Mouse (Mus musculus) left cerebral cortex, adult 2 months (tissue): ENCODE data around the gene Stt3a. TPM values are rescaled to one million over a fixed set of nuclear protein-coding genes. Genes with fewer than 3 reads are reported as not detected.

ENCODE experiments used
- DNase-seq, 2 experiments: peaks; one replicate each; pipeline ENCODE4 v3.0.0; 2021 to 2022; ENCODE audit warnings: low spot score in 2 of 2, mixed read lengths in 1 of 2; ENCODE audit errors: extremely low spot score in 1 of 2
- H3K27ac ChIP-seq: fragments of 200-600 bp; 2 replicates; pipeline ENCODE4 v1.8.1; 2022
- H3K4me3 ChIP-seq: fragments of 200-600 bp; 2 replicates; pipeline ENCODE4 v1.8.1; 2022
- CTCF ChIP-seq: fragments of 200-600 bp; IDR thresholded peaks from 2 replicates; pipeline ENCODE4 v1.8.1; 2022; ENCODE audit warnings: antibody characterized with exemption, mild to moderate bottlenecking, moderate library complexity
- intact Hi-C: fragments of 180-260 bp; cut with DNase I; formaldehyde crosslinking; loops from one replicate; pipeline ENCODE4 v1.15.1; 2025
- total RNA-seq, 2 experiments: library from RNA; stranded (reverse); gene quantifications; 2 replicates each; pipeline ENCODE4 v1.2.3; 2021

Stt3a gene
- total RNA-seq, 2 experiments from 2014 or later: 70.3 to 77.2 TPM

GRCm38 (mm10) chr9:36795556-36795955, 28.1 kb upstream of the Stt3a start:
- intact Hi-C loops: loop anchor here (5.0 kb wide), 1 partner anchor 77 kb away; no protein-coding TSS in a partner anchor
- H3K4me3 ChIP-seq: no peak overlapping the region
- DNase-seq: no peak
- H3K27ac ChIP-seq: no peak overlapping the region
- TF ChIP-seq CTCF: no peak

- DNase-seq: no peak
- no peak for TF ChIP-seq CTCF
- intact Hi-C loops: no loop called here
- no peak overlapping the region for H3K27ac ChIP-seq
- H3K4me3 ChIP-seq: no peak overlapping the region
These were observed 27.0 kb upstream of the Stt3a start for GRCm38 (mm10) chr9:36794487-36794886.

- DNase-seq: no peak
These were observed 24.7 kb upstream of the Stt3a start for GRCm38 (mm10) chr9:36792191-36792590.

DNA sequence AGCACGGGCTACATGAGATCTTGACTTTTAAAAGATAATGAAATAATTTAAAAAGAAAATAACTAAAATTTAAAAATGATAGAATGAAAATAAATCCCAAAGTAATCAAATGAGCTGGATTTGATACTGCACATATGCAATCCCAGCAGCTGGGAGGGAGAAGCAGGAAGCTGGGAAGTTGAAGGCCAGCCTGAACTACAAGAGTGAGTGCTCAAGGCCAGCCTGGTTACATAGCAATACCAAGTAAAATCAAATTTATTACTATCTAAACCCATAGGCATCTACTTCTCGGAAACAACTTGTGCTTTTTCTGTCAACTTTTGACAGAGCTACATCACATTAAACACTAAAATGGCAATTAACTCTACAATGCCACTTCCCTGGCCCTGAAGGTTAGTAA, 16.4 kb upstream of the Stt3a start:
- intact Hi-C loops: loop anchor here (1.0 to 5.0 kb wide), 2 partner anchors 36 to 78 kb away; no protein-coding TSS in a partner anchor
- TF ChIP-seq CTCF: no peak
- DNase-seq: no peak
- Histone ChIP-seq H3K27ac (no peak overlapping the region), H3K4me3 (no peak overlapping the region)

More at GRCm38 (mm10) chr9:36792191-36792590, 24.7 kb upstream of the Stt3a start:
- intact Hi-C loops: no loop called here
- TF ChIP-seq CTCF: no peak
- Histone ChIP-seq H3K27ac (no peak overlapping the region), H3K4me3 (no peak overlapping the region)

- no peak overlapping the region; the same call in 1 of the 2 replicates for H3K4me3 ChIP-seq
- peak overlapping the region; percentile 97; the same call in 1 of the 2 replicates for H3K27ac ChIP-seq
- intact Hi-C loops: no loop called here
- DNase-seq: no peak
- TF ChIP-seq CTCF: no peak; the same call in 1 of the 2 replicates
These were observed 1.6 kb upstream of the Stt3a start for GRCm38 (mm10) chr9:36769048-36769413.

DNA sequence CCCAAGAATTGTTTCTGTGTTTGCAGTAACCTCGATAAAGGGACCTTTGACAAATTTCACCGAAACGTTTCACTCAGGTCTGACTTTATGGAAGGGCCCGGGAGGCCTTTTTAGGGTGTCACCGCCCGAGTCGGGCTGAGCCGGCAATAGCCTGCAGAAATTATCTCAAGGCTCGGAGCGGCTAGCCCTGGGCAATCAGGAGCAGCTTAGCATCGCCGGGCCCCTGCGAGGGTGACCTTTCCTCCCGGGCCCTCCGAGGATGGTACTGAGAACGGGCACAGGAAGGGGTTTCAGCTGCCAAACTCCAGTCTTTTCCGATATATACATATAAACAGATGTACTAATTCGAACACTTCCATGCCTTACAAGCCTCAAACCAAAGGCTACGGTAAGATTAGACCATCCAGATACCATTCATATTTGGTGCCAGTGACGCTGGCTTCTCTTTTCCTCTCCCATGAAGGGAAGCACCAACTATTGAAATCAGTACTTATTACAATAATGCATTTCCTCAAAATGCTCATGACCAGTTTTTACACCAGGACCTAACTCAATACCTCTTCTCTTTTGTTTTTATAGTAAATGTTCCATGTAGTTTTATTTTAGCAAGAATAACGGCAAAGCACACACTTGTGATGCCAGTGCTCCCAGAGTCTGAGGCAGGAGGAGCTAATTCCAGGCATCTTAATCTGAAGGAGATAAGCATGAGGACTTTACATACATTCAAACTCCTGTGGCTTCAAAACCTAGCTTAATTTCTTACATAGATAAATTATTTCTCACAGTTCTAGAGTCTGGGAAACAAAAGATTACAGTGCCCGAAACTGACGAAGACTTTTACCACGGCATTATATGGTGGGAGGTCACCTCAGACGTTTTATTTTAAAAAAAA, 923 bp upstream of the Stt3a start:
- H3K4me3 ChIP-seq: peak overlapping the region; percentile 79
- peak; percentile 42 to 51 for DNase-seq
- TF ChIP-seq CTCF: no peak
- H3K27ac ChIP-seq: peak overlapping the region; percentile 97
- intact Hi-C loops: no loop called here

DNA sequence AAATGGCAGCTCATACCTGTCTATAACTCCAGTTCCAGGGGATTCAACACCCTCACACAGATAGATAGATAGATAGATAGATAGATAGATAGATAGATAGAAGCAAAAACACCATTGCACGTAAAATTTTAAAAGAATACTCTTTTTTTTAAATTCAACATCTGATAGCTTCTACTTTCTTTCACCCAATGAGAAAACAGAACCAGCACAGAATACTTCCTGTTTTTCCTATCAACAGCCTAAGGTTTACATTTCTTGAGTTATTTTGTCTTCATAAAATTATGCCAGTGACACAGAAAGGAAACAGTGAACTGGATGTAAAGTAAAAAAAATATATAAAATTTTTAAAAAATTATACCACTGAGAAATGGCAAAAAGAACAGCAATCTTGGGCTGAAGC, 3.1 kb downstream of the Stt3a start:
- no peak for TF ChIP-seq CTCF
- no peak for DNase-seq
- Histone ChIP-seq H3K4me3 (no peak overlapping the region), H3K27ac (no peak overlapping the region)
- intact Hi-C loops: no loop called here

DNA sequence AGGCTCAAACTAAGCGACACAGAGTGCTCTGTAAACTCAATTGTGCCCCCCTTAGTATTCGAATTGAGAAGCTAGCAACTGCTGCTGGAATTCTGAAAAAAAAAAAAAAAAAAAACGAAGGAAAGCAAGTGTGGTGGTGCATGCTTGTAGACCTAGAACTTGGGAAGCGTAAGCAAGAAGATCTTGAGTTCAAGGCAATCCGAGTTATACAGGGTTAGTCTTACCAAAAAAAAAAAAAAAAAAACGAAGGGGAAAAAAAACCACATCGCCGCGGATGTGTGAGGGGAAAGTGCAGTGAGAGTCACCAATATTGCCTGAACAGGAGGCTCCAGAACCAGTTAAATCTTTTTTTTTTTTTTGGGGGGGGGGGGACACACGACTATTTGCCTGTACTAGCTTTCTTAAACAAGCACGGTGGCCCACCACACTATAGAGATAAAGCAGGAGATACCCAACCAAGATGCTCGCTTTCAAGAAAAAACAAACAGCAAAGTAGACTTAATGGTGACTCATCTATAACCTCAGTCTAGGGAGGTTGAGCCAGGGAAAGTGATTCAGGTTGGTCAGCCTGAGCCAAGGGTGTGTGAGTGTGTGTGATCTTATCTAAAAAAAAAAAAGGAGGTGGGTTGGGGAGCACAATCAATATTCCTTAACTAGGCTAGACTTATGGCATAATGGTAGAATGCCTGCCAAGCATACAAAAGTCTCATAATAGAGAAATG, 40.3 kb downstream of the Stt3a start, which contains the start of gene Chek1:
TSS of gene Chek1 (minus strand) at position 32 of the 722 bp plus-strand sequence.
- TF ChIP-seq CTCF: no peak
- DNase-seq: no peak
- Histone ChIP-seq H3K4me3 (peak within 1 kb of the TSS; percentile 62), H3K27ac (peak within 1 kb of the TSS; percentile 82)
- intact Hi-C loops: no loop called here

DNA sequence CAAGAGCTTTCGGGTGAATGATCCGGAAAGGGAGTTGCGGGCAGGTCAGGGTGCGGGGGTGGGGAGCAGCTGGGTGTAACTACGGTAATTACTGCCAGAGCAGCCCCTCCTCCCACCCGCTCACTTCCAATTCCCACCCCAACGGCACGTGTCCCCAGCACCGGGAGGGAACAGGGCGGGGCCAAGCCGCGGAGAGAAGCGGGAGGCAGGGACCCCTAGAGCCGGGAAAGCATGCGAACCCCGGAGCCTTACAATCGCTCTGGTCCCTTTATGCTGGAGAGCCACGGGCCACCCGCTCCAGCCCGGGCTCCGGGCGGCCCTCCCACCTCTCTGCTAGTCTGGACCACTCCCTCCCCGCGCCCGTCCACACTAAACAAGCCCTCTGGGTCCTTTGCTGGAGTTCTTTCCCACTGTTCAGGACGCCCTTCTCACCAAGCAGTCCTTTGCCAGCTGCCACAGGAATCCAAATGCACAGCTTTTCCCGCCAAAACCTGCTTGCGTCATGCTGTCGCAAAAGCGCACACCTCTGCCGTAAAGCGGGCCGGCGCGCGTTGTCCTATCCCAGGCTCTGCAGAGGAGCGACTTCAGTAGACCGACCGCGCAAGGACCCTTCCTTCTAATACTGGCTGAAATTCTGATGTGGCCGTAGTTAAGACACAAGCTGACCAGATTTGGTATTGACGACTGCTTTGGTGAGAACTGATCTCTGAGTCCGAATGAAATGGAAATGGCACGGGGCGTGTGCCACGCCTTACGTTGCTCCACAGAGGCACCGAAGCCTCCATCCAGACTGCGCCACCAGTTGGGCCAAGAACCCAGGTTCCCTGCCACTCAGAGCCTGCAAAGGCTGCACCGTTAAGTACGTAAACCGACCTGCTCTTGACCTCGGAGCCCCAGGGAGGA, 41.1 kb downstream of the Stt3a start:
- Histone ChIP-seq H3K27ac (peak overlapping the region; percentile 82), H3K4me3 (peak overlapping the region; percentile 62)
- no peak; the same call in 1 of the 2 replicates for TF ChIP-seq CTCF
- peak; percentile 91 to 93 for DNase-seq
- intact Hi-C loops: no loop called here

GRCm38 (mm10) chr9:36716624-36717023, 50.9 kb downstream of the Stt3a start:
- H3K27ac ChIP-seq: no peak overlapping the region
- no peak overlapping the region for H3K4me3 ChIP-seq
- TF ChIP-seq CTCF: peak; percentile 48
- DNase-seq: no peak
- intact Hi-C loops: loop anchor here (10.0 kb wide), 1 partner anchor 1122 kb away; no protein-coding TSS in a partner anchor

DNA sequence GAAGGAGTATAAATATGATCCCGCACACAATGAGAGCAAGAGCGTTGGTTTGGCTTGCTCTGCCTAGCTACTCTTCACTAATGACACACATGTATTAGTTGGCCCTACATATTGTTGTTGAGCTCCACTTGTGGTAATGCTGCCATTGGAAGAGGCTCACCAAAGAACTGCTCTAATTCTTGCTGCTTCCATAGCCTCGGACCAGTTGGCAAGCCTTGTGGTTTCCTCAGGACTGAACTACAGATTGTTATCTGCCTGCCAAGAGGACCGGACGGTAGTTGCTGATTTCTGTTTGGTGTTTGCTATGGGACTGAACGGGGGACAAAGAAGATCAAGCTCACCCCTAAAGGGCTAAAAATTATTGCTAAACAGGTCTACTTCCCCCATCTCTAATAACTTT, 60.2 kb downstream of the Stt3a start:
- DNase-seq: no peak
- intact Hi-C loops: no loop called here
- Histone ChIP-seq H3K4me3 (no peak overlapping the region), H3K27ac (no peak overlapping the region)
- TF ChIP-seq CTCF: no peak
